Mouse (Mus musculus) stomach, embryonic 16.5 days (tissue): Measurements from ENCODE around the gene Cabp1. TPM values are rescaled to one million over a fixed set of nuclear protein-coding genes. Genes with fewer than 3 reads are reported as not detected.
A peak's percentile ranks its signal among the peaks of the same experiment; 100 is the strongest.

Experiments
- ATAC-seq: fragments of 200-750 bp; cut with Nextera tagmentation; 2 replicates; pipeline ENCODE4 v1.8.0; 2017; ENCODE audit warnings: moderate number of reproducible peaks, moderate TSS enrichment; ENCODE audit not compliant: insufficient read depth, low FRiP score
- H3K27ac ChIP-seq: fragments of 300-500 bp; sonication (generic); 2 replicates; pipeline ENCODE4 v1.5.1; 2014; ENCODE audit warnings: low read length
- H3K27me3 ChIP-seq: fragments of 300-500 bp; sonication (generic); 2 replicates; pipeline ENCODE4 v1.6.1; 2014; ENCODE audit warnings: low read length, control low read depth, mixed read lengths; ENCODE audit not compliant: control insufficient read depth, insufficient read depth
- H3K36me3 ChIP-seq: fragments of 300-500 bp; sonication (generic); 2 replicates; pipeline ENCODE4 v1.6.1; 2014; ENCODE audit warnings: low read length; ENCODE audit not compliant: control insufficient read depth, insufficient read depth
- H3K4me1 ChIP-seq: fragments of 300-500 bp; sonication (generic); 2 replicates; pipeline ENCODE4 v1.6.1; 2014; ENCODE audit warnings: low read length, control low read depth, mixed read lengths; ENCODE audit not compliant: control insufficient read depth, insufficient read depth
- H3K4me2 ChIP-seq: fragments of 300-500 bp; sonication (generic); 2 replicates; pipeline ENCODE4 v1.6.1; 2014; ENCODE audit warnings: low read depth, low read length, mixed read lengths
- H3K4me3 ChIP-seq: fragments of 300-500 bp; sonication (generic); replicated peaks from 2 replicates; pipeline ENCODE4 v1.5.1; 2014; ENCODE audit warnings: mild to moderate bottlenecking, low read length
- H3K9ac ChIP-seq: fragments of 300-500 bp; sonication (generic); 2 replicates; pipeline ENCODE4 v1.6.1; 2014; ENCODE audit warnings: low read length
- H3K9me3 ChIP-seq: fragments of 300-500 bp; sonication (generic); replicated peaks from 2 replicates; pipeline ENCODE4 v1.6.1; 2016; ENCODE audit warnings: low read length, control low read depth; ENCODE audit not compliant: control insufficient read depth
- WGBS: fragments of 180-500 bp; shearing (Covaris S2); extraction: QIAGEN DNeasy Blood & Tissue Kit; methylation state at CpG from one replicate; pipeline ENCODE4 v1.1.7; 2014; 5-methylcytosine and 5-hydroxymethylcytosine counted together
- polyA plus RNA-seq: library from polyadenylated mRNA; unstranded; fragments of >200 nt; fragmentation: Nextera tagmentation; extraction: Ambion mirVana; gene quantifications from 2 replicates; pipeline ENCODE4 v1.2.1, GENCODE M21; 2015

The Cabp1 gene
- polyA plus RNA-seq, 1 experiment from 2014 or later: 1.4 TPM

- H3K27me3 ChIP-seq: no peaks in the 10 kb centered on the region; the same call in 1 of the 2 replicates
- no peak overlapping the region for H3K4me2 ChIP-seq
- no peak overlapping the region for H3K27ac ChIP-seq
- no peak overlapping the region for H3K4me3 ChIP-seq
- no peaks in the 10 kb centered on the region for H3K36me3 ChIP-seq
- WGBS: 60% methylated on average over 4 of the region's 4 CpGs
- no peak for ATAC-seq
- H3K9ac ChIP-seq: no peak overlapping the region
- H3K9me3 ChIP-seq: no peaks in the 10 kb centered on the region
- H3K4me1 ChIP-seq: 0 out of 2 replicates have a peak, but pooled peaks cover 4% of the 10 kb centered on the region
Measured at GRCm38 (mm10) chr5:115212861-115213260, 18.7 kb upstream of the Cabp1 start.

- ATAC-seq: no peak
- no peaks in the 10 kb centered on the region for H3K36me3 ChIP-seq
- H3K9me3 ChIP-seq: no peaks in the 10 kb centered on the region
- 0 out of 2 replicates have a peak, but pooled peaks cover 4% of the 10 kb centered on the region for H3K4me1 ChIP-seq
- H3K9ac ChIP-seq: no peak overlapping the region
- no peak overlapping the region for H3K4me3 ChIP-seq
- 74% methylated on average over 9 of the region's 9 CpGs for WGBS
- H3K27ac ChIP-seq: no peak overlapping the region
- H3K27me3 ChIP-seq: no peaks in the 10 kb centered on the region; the same call in 1 of the 2 replicates
- no peak overlapping the region for H3K4me2 ChIP-seq
Measured at GRCm38 (mm10) chr5:115212451-115212850, 18.3 kb upstream of the Cabp1 start.

- H3K9ac ChIP-seq: no peak overlapping the region
- H3K27ac ChIP-seq: no peak overlapping the region
- H3K27me3 ChIP-seq: no peaks in the 10 kb centered on the region; the same call in 1 of the 2 replicates
- no peak overlapping the region for H3K4me2 ChIP-seq
- no peak for ATAC-seq
- WGBS: 4% methylated on average over 1 of the region's 1 CpGs
- no peaks in the 10 kb centered on the region for H3K9me3 ChIP-seq
- no peaks in the 10 kb centered on the region for H3K36me3 ChIP-seq
- no peak overlapping the region for H3K4me3 ChIP-seq
- H3K4me1 ChIP-seq: 0 out of 2 replicates have a peak, but pooled peaks cover 2% of the 10 kb centered on the region
Measured at GRCm38 (mm10) chr5:115210380-115210779, 16.2 kb upstream of the Cabp1 start.

GRCm38 (mm10) chr5:115208601-115209000 is 14.4 kb upstream of the Cabp1 start:
- H3K4me3 ChIP-seq: no peak overlapping the region
- 52% methylated on average over 5 of the region's 5 CpGs for WGBS
- no peak overlapping the region for H3K4me2 ChIP-seq
- H3K27me3 ChIP-seq: peaks cover 4% of the 10 kb centered on the region; the same call in 1 of the 2 replicates
- H3K27ac ChIP-seq: no peak overlapping the region
- H3K36me3 ChIP-seq: no peaks in the 10 kb centered on the region
- no peak for ATAC-seq
- no peaks in the 10 kb centered on the region for H3K9me3 ChIP-seq
- no peak overlapping the region for H3K9ac ChIP-seq
- H3K4me1 ChIP-seq: peaks cover 9% of the 10 kb centered on the region

- H3K4me1 ChIP-seq: peaks cover 12% of the 10 kb centered on the region
- no peaks in the 10 kb centered on the region for H3K9me3 ChIP-seq
- H3K4me3 ChIP-seq: no peak overlapping the region
- no peak overlapping the region for H3K4me2 ChIP-seq
- H3K27me3 ChIP-seq: peaks cover 7% of the 10 kb centered on the region; the same call in 1 of the 2 replicates
- H3K36me3 ChIP-seq: no peaks in the 10 kb centered on the region
- ATAC-seq: no peak
- H3K9ac ChIP-seq: 0 out of 2 replicates have a peak overlapping the region, but pooled peaks have one; percentile 29
- H3K27ac ChIP-seq: no peak overlapping the region
- WGBS: 18% methylated on average over 9 of the region's 16 CpGs
Measured at GRCm38 (mm10) chr5:115207892-115208291, 13.7 kb upstream of the Cabp1 start.

GRCm38 (mm10) chr5:115207244-115207643 is 13.1 kb upstream of the Cabp1 start:
- no peak for ATAC-seq
- no peak overlapping the region for H3K4me3 ChIP-seq
- H3K9ac ChIP-seq: no peak overlapping the region
- H3K27me3 ChIP-seq: peaks cover 7% of the 10 kb centered on the region; the same call in 1 of the 2 replicates
- H3K27ac ChIP-seq: no peak overlapping the region
- H3K4me2 ChIP-seq: no peak overlapping the region
- no peaks in the 10 kb centered on the region for H3K36me3 ChIP-seq
- no peaks in the 10 kb centered on the region for H3K9me3 ChIP-seq
- peaks cover 12% of the 10 kb centered on the region for H3K4me1 ChIP-seq
- WGBS: 52% methylated on average over 5 of the region's 5 CpGs

- no peak; the same call in 1 of the 2 replicates for ATAC-seq
- Histone ChIP-seq H3K4me2 (peak overlapping the region; percentile 54), H3K27ac (0 out of 2 replicates have a peak overlapping the region, but pooled peaks have one; percentile 13), H3K9me3 (no peaks in the 10 kb centered on the region), H3K4me1 (peaks cover 12% of the 10 kb centered on the region), H3K4me3 (peak overlapping the region; percentile 35), H3K36me3 (no peaks in the 10 kb centered on the region), H3K9ac (peak overlapping the region; percentile 60), H3K27me3 (peaks cover 7% of the 10 kb centered on the region; the same call in 1 of the 2 replicates)
- WGBS: 5% methylated on average over 31 of the region's 31 CpGs
Measured at GRCm38 (mm10) chr5:115204562-115205311, 10.6 kb upstream of the Cabp1 start.

- 8% methylated on average over 23 of the region's 23 CpGs for WGBS
- peak overlapping the region; percentile 60 for H3K9ac ChIP-seq
- peak; percentile 74 for ATAC-seq
Measured at GRCm38 (mm10) chr5:115203735-115204561, 9.8 kb upstream of the Cabp1 start.

More at GRCm38 (mm10) chr5:115203735-115204561, 9.8 kb upstream of the Cabp1 start:
- peaks cover 7% of the 10 kb centered on the region; the same call in 1 of the 2 replicates for H3K27me3 ChIP-seq
- no peaks in the 10 kb centered on the region for H3K9me3 ChIP-seq
- peak overlapping the region; percentile 35 for H3K4me3 ChIP-seq
- H3K4me2 ChIP-seq: peak overlapping the region; percentile 54
- H3K27ac ChIP-seq: peak overlapping the region; percentile 16; the same call in 1 of the 2 replicates
- no peaks in the 10 kb centered on the region for H3K36me3 ChIP-seq
- peaks cover 12% of the 10 kb centered on the region for H3K4me1 ChIP-seq
